Mouse (Mus musculus): ENCODE results near the gene Gm6040.

DNA sequence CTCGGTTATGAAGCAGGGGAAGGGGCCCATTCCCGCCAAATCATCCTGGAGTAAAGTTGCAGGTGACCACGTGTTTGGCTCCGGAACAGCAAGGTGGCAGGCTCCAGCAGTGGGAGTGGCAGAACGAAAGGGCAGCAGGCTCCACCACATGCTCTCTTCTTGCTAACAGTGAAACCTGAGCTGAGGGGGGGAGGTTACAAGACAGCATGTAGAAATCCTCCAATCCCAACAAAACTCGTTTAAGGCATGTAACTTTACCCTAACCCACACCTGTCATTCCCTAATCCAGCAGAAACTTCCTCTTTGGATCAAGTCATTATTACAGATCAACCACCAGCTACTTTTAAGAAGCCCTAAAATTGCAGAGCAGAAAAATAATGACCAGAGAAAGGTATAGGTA lies 47.3 kb downstream of the Gm6040 start:
- TF ChIP-seq CTCF (IDR thresholded peaks at IDR 0.05; ENCODE audit: extremely low read depth, insufficient read depth, low read length) (no peak), POLR2A (IDR thresholded peaks at IDR 0.05; ENCODE audit: extremely low read depth, insufficient read depth, low read length) (no peak)

Measured in cortical plate, adult 2 months (tissue).